Mouse (Mus musculus): ENCODE results near the gene Rad9b. TPM values are rescaled to one million over a fixed set of nuclear protein-coding genes. Genes with fewer than 3 reads are reported as not detected.
A peak's percentile ranks its signal among the peaks of the same experiment; 100 is the strongest.

Gene Rad9b
- polyA plus RNA-seq, 2 experiments = 9.7 to 17.3 TPM

DNA sequence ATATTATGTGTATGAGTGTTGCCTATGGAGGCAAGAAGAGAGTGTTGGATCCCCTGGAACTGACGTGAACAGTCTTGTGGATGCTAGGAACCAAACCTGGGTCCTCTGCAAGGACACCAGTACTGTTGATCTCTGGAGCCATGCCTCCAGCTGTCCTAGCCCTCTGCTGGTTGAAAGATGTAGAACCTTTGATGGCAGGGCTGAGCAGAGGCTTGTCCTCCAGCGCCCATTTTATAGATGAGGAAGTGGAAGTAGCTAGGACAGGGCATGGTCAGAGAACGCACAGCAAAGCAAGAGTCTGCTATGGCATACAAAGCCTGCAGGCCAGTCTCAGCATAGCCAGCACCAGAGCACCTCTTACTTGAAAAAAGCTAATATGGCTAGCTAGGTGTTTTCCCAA, 35.9 kb downstream of the Rad9b start:
- H3K4me2 ChIP-seq (replicated peaks; ENCODE audit: low read depth, low read length, severe bottlenecking) = no peak overlapping the region
- WGBS = 74% methylated on average over 3 of the region's 3 CpGs
- no peaks in the 10 kb centered on the region for H3K9me3 ChIP-seq (ENCODE audit: control insufficient read depth, low read length)
- no peak for DNase-seq (ENCODE audit: low spot score)
- TF ChIP-seq POLR2A (IDR thresholded peaks at IDR 0.05; ENCODE audit: borderline replicate concordance, extremely low read depth, insufficient read depth, insufficient read length) = no peak
- H3K4me1 ChIP-seq (ENCODE audit: control insufficient read depth, insufficient read depth, low read length) = peaks cover 7% of the 10 kb centered on the region; the same call in 1 of the 2 replicates
- no peak for ATAC-seq (ENCODE audit: low FRiP score, low read depth)
- H3K27me3 ChIP-seq (ENCODE audit: control insufficient read depth, insufficient read depth, low read length) = no peaks in the 10 kb centered on the region
- H3K9ac ChIP-seq (ENCODE audit: low read depth, low read length, severe bottlenecking) = no peak overlapping the region
- peaks cover 38% of the 10 kb centered on the region for H3K36me3 ChIP-seq (ENCODE audit: control insufficient read depth, insufficient read depth, low read length)
- no peak overlapping the region for H3K27ac ChIP-seq (replicated peaks; ENCODE audit: low read depth, low read length)
- no peak overlapping the region for H3K4me3 ChIP-seq (replicated peaks; ENCODE audit: low read length)

- no peak for ATAC-seq (ENCODE audit: low FRiP score, low read depth)
- no peaks in the 10 kb centered on the region for H3K9me3 ChIP-seq (ENCODE audit: control insufficient read depth, low read length)
- peaks cover 38% of the 10 kb centered on the region for H3K36me3 ChIP-seq (ENCODE audit: control insufficient read depth, insufficient read depth, low read length)
- no peak overlapping the region for H3K27ac ChIP-seq (replicated peaks; ENCODE audit: low read depth, low read length)
- H3K4me2 ChIP-seq (replicated peaks; ENCODE audit: low read depth, low read length, severe bottlenecking) = no peak overlapping the region
- no peak for DNase-seq (ENCODE audit: low spot score)
- no peaks in the 10 kb centered on the region for H3K27me3 ChIP-seq (ENCODE audit: control insufficient read depth, insufficient read depth, low read length)
- H3K4me3 ChIP-seq (replicated peaks; ENCODE audit: low read length) = no peak overlapping the region
- WGBS = 79% methylated on average over 11 of the region's 11 CpGs
- H3K4me1 ChIP-seq (ENCODE audit: control insufficient read depth, insufficient read depth, low read length) = peaks cover 7% of the 10 kb centered on the region; the same call in 1 of the 2 replicates
- no peak for TF ChIP-seq POLR2A (IDR thresholded peaks at IDR 0.05; ENCODE audit: borderline replicate concordance, extremely low read depth, insufficient read depth, insufficient read length)
- no peak overlapping the region for H3K9ac ChIP-seq (ENCODE audit: low read depth, low read length, severe bottlenecking)
Observed at GRCm38 (mm10) chr5:122317329-122318045, 36.5 kb downstream of the Rad9b start.

DNA sequence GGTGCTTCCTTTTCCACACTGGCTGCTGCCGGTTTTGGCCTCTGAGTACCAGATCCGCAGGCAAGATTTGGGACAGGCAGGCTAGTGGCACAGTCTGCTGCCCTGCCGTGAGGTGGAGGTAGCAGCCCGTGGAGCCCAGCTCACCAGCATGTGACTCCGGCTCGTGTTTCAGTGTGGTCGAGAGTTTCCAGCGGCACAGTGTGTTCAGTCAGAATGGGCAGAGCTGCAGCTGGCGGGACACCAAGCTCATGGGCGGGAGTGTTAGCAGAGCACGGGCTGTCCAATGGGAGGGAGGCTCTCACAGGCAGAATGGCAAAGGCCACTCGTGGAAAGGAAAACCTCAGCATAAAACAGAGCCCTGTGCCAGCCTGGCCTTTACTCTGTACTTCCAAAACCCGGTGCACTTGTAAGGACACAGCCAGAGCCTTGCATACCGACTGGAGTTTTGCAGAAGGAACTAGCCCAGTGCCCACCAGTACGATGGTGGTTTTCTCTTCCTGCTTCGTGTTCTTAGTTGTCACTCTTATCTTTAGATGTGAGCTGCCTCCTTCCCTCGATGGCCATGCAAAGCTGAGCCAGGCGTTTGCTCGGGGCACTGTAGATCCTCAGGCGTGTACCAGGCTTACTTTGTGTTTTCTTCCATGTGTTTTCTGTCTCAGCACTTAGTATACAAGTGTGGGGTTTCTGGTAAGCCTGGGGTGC, 38.9 kb downstream of the Rad9b start:
- 69% methylated on average over 20 of the region's 20 CpGs for WGBS
- Histone ChIP-seq H3K4me3 (replicated peaks; ENCODE audit: low read length) (no peak overlapping the region), H3K36me3 (ENCODE audit: control insufficient read depth, insufficient read depth, low read length) (peaks cover 37% of the 10 kb centered on the region), H3K9ac (ENCODE audit: low read depth, low read length, severe bottlenecking) (no peak overlapping the region), H3K4me1 (ENCODE audit: control insufficient read depth, insufficient read depth, low read length) (peaks cover 7% of the 10 kb centered on the region; the same call in 1 of the 2 replicates), H3K27me3 (ENCODE audit: control insufficient read depth, insufficient read depth, low read length) (no peaks in the 10 kb centered on the region), H3K27ac (replicated peaks; ENCODE audit: low read depth, low read length) (no peak overlapping the region), H3K4me2 (replicated peaks; ENCODE audit: low read depth, low read length, severe bottlenecking) (no peak overlapping the region), H3K9me3 (ENCODE audit: control insufficient read depth, low read length) (no peaks in the 10 kb centered on the region)
- DNase-seq (ENCODE audit: low spot score) (peak; percentile 64), ATAC-seq (ENCODE audit: low FRiP score, low read depth) (peak; percentile 74)
- no peak for TF ChIP-seq POLR2A (IDR thresholded peaks at IDR 0.05; ENCODE audit: borderline replicate concordance, extremely low read depth, insufficient read depth, insufficient read length)

- TF ChIP-seq POLR2A (IDR thresholded peaks at IDR 0.05; ENCODE audit: borderline replicate concordance, extremely low read depth, insufficient read depth, insufficient read length) = no peak
- no peak for ATAC-seq (ENCODE audit: low FRiP score, low read depth)
- 0 out of 2 replicates have a peak, but pooled peaks cover 4% of the 10 kb centered on the region for H3K4me1 ChIP-seq (ENCODE audit: control insufficient read depth, insufficient read depth, low read length)
- no peak overlapping the region for H3K4me3 ChIP-seq (replicated peaks; ENCODE audit: low read length)
- 90% methylated on average over 17 of the region's 17 CpGs for WGBS
- H3K4me2 ChIP-seq (replicated peaks; ENCODE audit: low read depth, low read length, severe bottlenecking) = no peak overlapping the region
- H3K36me3 ChIP-seq (ENCODE audit: control insufficient read depth, insufficient read depth, low read length) = peaks cover 43% of the 10 kb centered on the region
- H3K9me3 ChIP-seq (ENCODE audit: control insufficient read depth, low read length) = no peaks in the 10 kb centered on the region
- no peaks in the 10 kb centered on the region for H3K27me3 ChIP-seq (ENCODE audit: control insufficient read depth, insufficient read depth, low read length)
- H3K27ac ChIP-seq (replicated peaks; ENCODE audit: low read depth, low read length) = no peak overlapping the region
- H3K9ac ChIP-seq (ENCODE audit: low read depth, low read length, severe bottlenecking) = no peak overlapping the region
- DNase-seq (ENCODE audit: low spot score) = no peak
Observed at GRCm38 (mm10) chr5:122312942-122313684, 40.9 kb downstream of the Rad9b start.

- no peak overlapping the region for H3K4me3 ChIP-seq (replicated peaks; ENCODE audit: low read length)
- no peak overlapping the region for H3K9ac ChIP-seq (ENCODE audit: low read depth, low read length, severe bottlenecking)
- 97% methylated on average over 4 of the region's 4 CpGs for WGBS
- ATAC-seq (ENCODE audit: low FRiP score, low read depth) (no peak), DNase-seq (ENCODE audit: low spot score) (no peak)
- no peaks in the 10 kb centered on the region for H3K9me3 ChIP-seq (ENCODE audit: control insufficient read depth, low read length)
- H3K36me3 ChIP-seq (ENCODE audit: control insufficient read depth, insufficient read depth, low read length) = peaks cover 44% of the 10 kb centered on the region
- no peaks in the 10 kb centered on the region for H3K27me3 ChIP-seq (ENCODE audit: control insufficient read depth, insufficient read depth, low read length)
- TF ChIP-seq POLR2A (IDR thresholded peaks at IDR 0.05; ENCODE audit: borderline replicate concordance, extremely low read depth, insufficient read depth, insufficient read length) = no peak
- no peak overlapping the region for H3K27ac ChIP-seq (replicated peaks; ENCODE audit: low read depth, low read length)
- no peak overlapping the region for H3K4me2 ChIP-seq (replicated peaks; ENCODE audit: low read depth, low read length, severe bottlenecking)
- 0 out of 2 replicates have a peak, but pooled peaks cover 4% of the 10 kb centered on the region for H3K4me1 ChIP-seq (ENCODE audit: control insufficient read depth, insufficient read depth, low read length)
Observed at GRCm38 (mm10) chr5:122312346-122312745, 41.7 kb downstream of the Rad9b start.

Measured in limb, embryonic 14.5 days (tissue).